Mouse (Mus musculus) urinary bladder, postnatal 0 days (tissue): ENCODE results near the gene Slc2a2. TPM values are rescaled to one million over a fixed set of nuclear protein-coding genes. Genes with fewer than 3 reads are reported as not detected.

ENCODE experiments used
- polyA plus RNA-seq: library from polyadenylated mRNA; unstranded; fragments of >200 nt; fragmentation: Nextera tagmentation; extraction: Ambion mirVana; gene quantifications from 2 replicates; pipeline ENCODE4 v1.2.1, GENCODE M21; 2015

Slc2a2 gene
- 0.22 TPM in 1 of 2 replicates, not detected in the other for polyA plus RNA-seq

DNA sequence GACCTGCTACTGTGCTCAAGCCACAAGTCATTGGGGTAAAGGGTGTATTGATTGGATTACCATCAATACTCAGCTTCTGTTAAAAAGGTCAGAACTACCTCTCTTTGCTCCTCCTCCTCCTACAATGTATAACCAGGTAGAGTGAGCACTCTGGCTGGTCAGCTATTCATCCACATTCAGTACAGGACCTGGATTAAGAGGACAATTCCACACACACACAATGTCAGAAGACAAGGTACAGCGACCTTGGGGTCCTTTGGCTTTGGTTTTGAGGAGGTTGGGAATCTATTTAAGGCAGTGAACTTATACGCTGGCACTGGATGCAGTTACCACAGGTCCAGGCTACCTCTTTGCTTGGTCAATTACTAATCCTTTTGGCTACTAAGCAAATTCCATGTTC, at the start of gene Slc2a2:
Slc2a2 (plus strand) TSS at position 107 of the 400 bp plus-strand sequence.

Other genes starting within 250 kb of the Slc2a2 start
- 2.1 and 3.3 TPM in 2 replicates for gene Eif5a2, start 83.4 kb downstream of the Slc2a2 start, polyA plus RNA-seq
- gene Rpl22l1, start 107.5 kb downstream of the Slc2a2 start, polyA plus RNA-seq: 305 and 390 TPM in 2 replicates
- not detected in 2 replicates for gene Gm1527, start 194.7 kb downstream of the Slc2a2 start, polyA plus RNA-seq